Mouse (Mus musculus): Measurements from ENCODE around the gene Car5b.

- TF ChIP-seq CTCF (IDR thresholded peaks at IDR 0.05; ENCODE audit: low read depth, low read length) (no peak), GATA1 (IDR thresholded peaks at IDR 0.05; ENCODE audit: borderline replicate concordance, low read length) (no peak), TAL1 (conservative IDR thresholded peaks at IDR 0.05; ENCODE audit: low read depth, low read length) (no peak), GATA2 (IDR thresholded peaks at IDR 0.05; ENCODE audit: borderline replicate concordance, low read depth, low read length) (no peak), POLR2AphosphoS5 (IDR thresholded peaks at IDR 0.05; ENCODE audit: insufficient replicate concordance, low read depth, low read length) (no peak)
Observed at GRCm38 (mm10) chrX:164046736-164047135, 18.9 kb upstream of the Car5b start.
